Mouse (Mus musculus) heart, postnatal 10 days (tissue): ENCODE measurements around the gene Kcnk12. TPM values are rescaled to one million over a fixed set of nuclear protein-coding genes. Genes with fewer than 3 reads are reported as not detected.

Experiments used
- DNase-seq, 2 experiments: peaks; one replicate each; pipeline ENCODE4 v3.0.0; 2021
- intact Hi-C: fragments of 180-260 bp; cut with DNase I; formaldehyde crosslinking; loops from one replicate; pipeline ENCODE4 v1.15.1; 2025
- total RNA-seq, 2 experiments: library from RNA; stranded (reverse); gene quantifications; 2 replicates each; pipeline ENCODE4 v1.2.3; 2021

The Kcnk12 gene
- total RNA-seq, 2 experiments from 2014 or later, result 0.12 TPM; not detected in 1

- no peak for DNase-seq
- intact Hi-C loops, result no loop called here
These were observed 73.1 kb downstream of the Kcnk12 start for GRCm38 (mm10) chr17:87724727-87725126.

- intact Hi-C loops, result no loop called here
- DNase-seq, result no peak
These were observed 97.7 kb downstream of the Kcnk12 start for GRCm38 (mm10) chr17:87700101-87700500.

- no peak for DNase-seq
- intact Hi-C loops, result no loop called here
These were observed 98.6 kb downstream of the Kcnk12 start for GRCm38 (mm10) chr17:87698996-87699765.

GRCm38 (mm10) chr17:87696814-87697213 lies 101.0 kb downstream of the Kcnk12 start:
- intact Hi-C loops, result no loop called here

GRCm38 (mm10) chr17:87695874-87696465 lies 101.8 kb downstream of the Kcnk12 start:
- intact Hi-C loops, result no loop called here

More at GRCm38 (mm10) chr17:87696814-87697213, 101.0 kb downstream of the Kcnk12 start:
- DNase-seq, result no peak

More at GRCm38 (mm10) chr17:87695874-87696465, 101.8 kb downstream of the Kcnk12 start:
- DNase-seq, result no peak

Other genes with a start within 250 kb of the Kcnk12 start
- gene Epcam, start 162.0 kb downstream of the Kcnk12 start, total RNA-seq, result not detected
- 10 to 100 TPM; 15.8 to 16.2 TPM for gene Msh2, start 125.7 kb downstream of the Kcnk12 start, total RNA-seq
- not detected for gene Rpl36-ps4, start 123.0 kb upstream of the Kcnk12 start, total RNA-seq
- 10 to 100 TPM; 10.2 to 15.1 TPM for gene Msh6, start 177.1 kb upstream of the Kcnk12 start, total RNA-seq